In genomic region chr1:38103214-38103613, GRCm38 (mm10) we compare ENCODE assay signal across 17 mouse cellular contexts.
"Had no signal": no experiment of that assay in that cellular context is flagged by ENCODE, and none has a peak within 500 bp of the region (broad histone marks: within the 10 kb centered on the region; RNA-seq: fewer than 3 reads in every experiment).

No protein-coding gene starts in this region.

- H3K4me1 ChIP-seq: kidney, embryonic 15.5 days; midbrain, embryonic 10.5 days; midbrain, embryonic 15.5 days; neural tube, embryonic 13.5 days had no signal

- H3K4me2 ChIP-seq: kidney, embryonic 15.5 days; liver, embryonic 13.5 days; midbrain, embryonic 15.5 days; neural tube, embryonic 13.5 days had no signal

- H3K27ac ChIP-seq: kidney, embryonic 15.5 days; left cerebral cortex, adult 2 months; midbrain, embryonic 10.5 days; midbrain, embryonic 15.5 days; neural tube, embryonic 13.5 days; stomach, postnatal 0 days had no signal

- H3K9ac ChIP-seq: kidney, embryonic 15.5 days; liver, embryonic 13.5 days; midbrain, embryonic 15.5 days; neural tube, embryonic 13.5 days had no signal

- H3K9me3 ChIP-seq: kidney, embryonic 15.5 days; liver, embryonic 13.5 days; megakaryocyte, embryonic 14.5 days; midbrain, embryonic 10.5 days; midbrain, embryonic 15.5 days; neural tube, embryonic 13.5 days had no signal

- ATAC-seq: midbrain, embryonic 15.5 days had no signal

- H3K4me3 ChIP-seq: kidney, embryonic 15.5 days; left cerebral cortex, adult 2 months; liver, embryonic 13.5 days; megakaryocyte, embryonic 14.5 days; midbrain, embryonic 10.5 days; midbrain, embryonic 15.5 days; neural tube, embryonic 13.5 days had no signal

- H3K27me3 ChIP-seq: kidney, embryonic 15.5 days; liver, embryonic 13.5 days; megakaryocyte, embryonic 14.5 days; midbrain, embryonic 15.5 days; neural tube, embryonic 13.5 days had no signal

- DNase-seq: kidney, postnatal 10 days; kidney, postnatal 36 days; layer of hippocampus, postnatal 36 days; liver, embryonic 13.5 days; lung, adult 2 months; lung, postnatal 14 days; lung, postnatal 4 days; thymus, adult 2 months; thymus, postnatal 14 days; thymus, postnatal 4 days had no signal
